Mouse (Mus musculus) cortical plate, adult 2 months (tissue): ENCODE results near the gene Prdm16. TPM values are rescaled to one million over a fixed set of nuclear protein-coding genes. Genes with fewer than 3 reads are reported as not detected.

Experiments
- H3K27ac ChIP-seq: fragments of 200-500 bp; 2 replicates; pipeline ENCODE4 v1.5.1; 2012; ENCODE audit warnings: low read length, control low read depth, inconsistent platforms; ENCODE audit not compliant: insufficient read depth
- H3K4me1 ChIP-seq: fragments of 200-500 bp; 2 replicates; pipeline ENCODE4 v1.6.1; 2011; ENCODE audit warnings: low read length; ENCODE audit not compliant: control insufficient read depth, insufficient read depth
- H3K4me3 ChIP-seq: fragments of 200-500 bp; 2 replicates; pipeline ENCODE4 v1.5.1; 2011; ENCODE audit warnings: mild to moderate bottlenecking, low read length, control low read depth; ENCODE audit not compliant: insufficient read depth
- CTCF ChIP-seq: fragments of 200-500 bp; IDR thresholded peaks from 2 replicates; pipeline ENCODE4 v1.5.1; 2011; ENCODE audit warnings: mild to moderate bottlenecking, control low read depth, low read length; ENCODE audit not compliant: insufficient read depth; ENCODE audit errors: extremely low read depth
- POLR2A ChIP-seq: fragments of 200-500 bp; IDR thresholded peaks from 2 replicates; pipeline ENCODE4 v1.6.1; 2011; ENCODE audit warnings: mild to moderate bottlenecking, low read length, control low read depth; ENCODE audit not compliant: insufficient read depth; ENCODE audit errors: extremely low read depth
- polyA plus RNA-seq: library from polyadenylated mRNA; depleted of rRNA; stranded (reverse); fragments of >200 nt; gene quantifications from 2 replicates; pipeline ENCODE4 v1.2.3, GENCODE M21; 2012

Prdm16 gene
- polyA plus RNA-seq, 1 experiment, result 5.4 TPM

DNA sequence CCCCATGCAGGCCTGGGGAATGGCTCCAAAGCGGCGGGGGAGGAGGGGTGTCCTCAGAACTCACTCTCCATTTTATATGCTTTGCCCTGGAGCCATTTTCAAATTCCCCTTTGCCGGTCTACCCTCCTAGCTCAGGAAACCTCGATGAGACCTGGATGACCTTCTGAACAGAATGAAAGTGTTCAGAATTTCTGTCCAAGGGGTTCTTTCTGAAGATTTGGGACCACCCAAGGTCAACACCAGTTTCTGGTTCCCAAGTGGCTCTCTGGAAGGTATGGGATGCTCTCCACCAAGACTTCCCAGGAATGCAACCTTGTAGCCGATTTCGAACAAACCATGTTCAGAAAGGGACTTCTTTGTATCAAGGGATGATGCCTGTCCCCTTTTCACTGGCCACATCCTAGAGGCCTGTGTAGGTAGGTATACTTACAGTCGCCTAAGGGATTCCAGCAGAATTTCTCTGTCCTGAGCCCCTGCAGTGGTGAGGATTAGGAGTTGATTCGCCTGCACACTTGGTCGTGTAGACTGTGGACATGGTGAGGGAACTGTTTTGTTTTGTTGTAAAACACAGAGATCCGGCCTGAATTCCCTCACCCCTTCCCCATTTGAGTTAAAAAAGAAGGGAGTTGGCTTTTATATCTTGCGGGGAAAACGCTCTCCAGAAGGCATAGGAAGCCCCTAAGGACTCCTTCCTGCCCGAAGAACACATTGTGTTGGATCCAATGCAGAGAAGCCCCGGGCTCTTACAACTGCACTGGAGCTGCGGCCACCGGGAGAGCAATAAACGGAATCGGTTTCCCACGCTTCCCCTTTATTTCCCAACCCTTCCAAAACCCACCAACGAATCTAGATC, 4.0 kb upstream of the Prdm16 start:
- no peak for TF ChIP-seq CTCF
- TF ChIP-seq POLR2A, result no peak
- Histone ChIP-seq H3K4me1 (no peaks in the 10 kb centered on the region), H3K4me3 (no peak overlapping the region), H3K27ac (no peak overlapping the region)

- Histone ChIP-seq H3K4me1 (no peaks in the 10 kb centered on the region), H3K4me3 (no peak overlapping the region), H3K27ac (no peak overlapping the region)
- TF ChIP-seq CTCF (no peak), POLR2A (no peak)
Observed at GRCm38 (mm10) chr4:154639591-154640442, 3.1 kb upstream of the Prdm16 start.

- TF ChIP-seq POLR2A (no peak), CTCF (no peak)
- H3K27ac ChIP-seq, result peak overlapping the region; percentile 60; the same call in 1 of the 2 replicates
- H3K4me1 ChIP-seq, result no peaks in the 10 kb centered on the region
- no peak overlapping the region; the same call in 1 of the 2 replicates for H3K4me3 ChIP-seq
Observed at GRCm38 (mm10) chr4:154639126-154639525, 2.5 kb upstream of the Prdm16 start.

- H3K4me3 ChIP-seq, result peak overlapping the region; percentile 31
- no peak for TF ChIP-seq POLR2A
- no peak for TF ChIP-seq CTCF
- peak overlapping the region; percentile 66 for H3K27ac ChIP-seq
- H3K4me1 ChIP-seq, result no peaks in the 10 kb centered on the region
Observed at GRCm38 (mm10) chr4:154638320-154638886, 1.7 kb upstream of the Prdm16 start.

DNA sequence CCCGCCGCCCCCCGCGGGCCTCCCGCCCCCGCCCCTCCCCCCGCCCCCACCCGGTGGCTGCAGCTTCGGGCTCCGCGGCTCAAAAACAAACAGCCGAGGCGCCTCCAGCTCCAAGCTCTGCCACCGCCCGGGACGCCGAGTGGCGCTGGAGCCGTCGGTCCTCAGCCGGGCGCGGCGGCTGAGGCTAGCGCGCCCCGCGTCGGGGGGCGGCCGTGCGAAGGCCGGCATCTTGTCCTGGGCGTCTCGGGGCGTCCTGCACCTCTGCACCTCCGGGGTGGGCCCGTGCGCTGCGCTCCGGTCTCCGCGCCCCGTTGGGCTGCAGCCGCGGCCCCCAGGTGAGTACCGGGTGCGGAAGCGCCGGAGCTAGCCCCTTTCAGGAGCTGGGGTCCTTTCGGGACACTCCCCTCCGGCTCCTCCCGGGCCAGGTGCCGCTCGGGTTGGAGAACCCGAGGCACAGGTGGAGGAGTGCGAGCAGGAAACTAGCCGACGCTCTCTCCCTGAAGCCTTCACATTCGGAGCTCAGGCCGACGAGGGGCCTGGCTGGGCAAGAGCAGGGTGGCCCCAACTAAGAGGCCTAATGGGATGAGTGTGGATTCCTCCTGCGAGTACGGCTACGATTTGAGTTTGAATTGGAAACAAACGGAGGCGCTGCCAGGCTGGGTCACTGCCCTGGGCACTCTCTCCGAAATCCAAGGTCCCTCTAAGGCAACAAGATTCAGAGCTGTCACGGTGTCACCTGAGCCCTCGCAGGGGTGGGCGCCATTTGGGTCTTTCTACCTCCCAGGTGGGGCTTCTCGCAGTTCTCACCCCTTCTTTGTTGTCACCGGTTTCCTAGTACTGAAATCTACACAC, 1.0 kb upstream of the Prdm16 start:
- TF ChIP-seq CTCF, result no peak
- TF ChIP-seq POLR2A, result no peak
- no peaks in the 10 kb centered on the region for H3K4me1 ChIP-seq
- H3K4me3 ChIP-seq, result peak overlapping the region; percentile 31
- peak overlapping the region; percentile 66 for H3K27ac ChIP-seq

- peak overlapping the region; percentile 36 for H3K4me3 ChIP-seq
- TF ChIP-seq POLR2A (no peak), CTCF (peak; percentile 2; the same call in 1 of the 2 replicates)
- no peaks in the 10 kb centered on the region for H3K4me1 ChIP-seq
- H3K27ac ChIP-seq, result peak overlapping the region; percentile 75; the same call in 1 of the 2 replicates
Observed at GRCm38 (mm10) chr4:154636053-154636433, 630 bp downstream of the Prdm16 start.

DNA sequence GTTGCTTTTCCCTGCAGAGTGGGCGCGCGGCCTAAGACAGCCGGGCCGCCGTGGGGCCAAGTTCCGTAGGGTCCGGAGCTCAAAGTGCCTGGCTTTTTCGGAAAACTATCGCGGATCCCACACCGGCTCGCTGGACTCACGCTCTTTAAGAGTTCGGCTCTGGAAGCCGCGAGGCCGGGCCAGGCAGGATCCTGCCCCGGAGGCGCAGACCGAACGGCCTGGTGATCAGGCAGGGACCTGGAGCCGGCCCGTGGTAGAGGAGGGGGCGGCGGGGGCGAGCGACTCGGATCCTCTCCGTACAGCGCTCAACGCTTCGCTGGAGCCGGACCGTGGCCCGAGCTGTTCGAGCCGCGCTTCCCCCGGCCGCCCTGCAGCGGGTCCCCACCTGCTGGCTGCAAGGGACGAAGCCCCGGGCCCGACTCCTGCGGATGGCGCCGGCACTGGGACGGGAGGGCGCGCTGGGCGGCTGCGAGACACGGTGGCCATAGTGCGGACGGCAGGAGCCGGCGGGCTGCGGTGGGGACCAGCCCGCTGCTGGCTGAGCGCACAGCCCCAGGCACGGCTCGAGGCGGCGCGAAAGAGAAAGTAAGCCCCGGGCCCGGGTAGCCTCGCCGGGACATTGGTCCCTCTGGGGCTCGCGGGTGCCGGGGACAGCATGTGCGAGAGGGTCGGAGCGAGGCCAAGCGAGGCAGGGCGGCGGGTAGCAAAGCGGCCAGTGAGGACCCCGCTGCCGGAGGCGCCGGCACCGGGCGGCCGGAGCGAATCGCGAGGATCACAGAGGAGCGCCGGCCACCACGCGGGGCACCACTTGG, 1.2 kb downstream of the Prdm16 start:
- Histone ChIP-seq H3K27ac (peak overlapping the region; percentile 75), H3K4me3 (peak overlapping the region; percentile 36), H3K4me1 (no peaks in the 10 kb centered on the region)
- no peak for TF ChIP-seq POLR2A
- no peak for TF ChIP-seq CTCF

DNA sequence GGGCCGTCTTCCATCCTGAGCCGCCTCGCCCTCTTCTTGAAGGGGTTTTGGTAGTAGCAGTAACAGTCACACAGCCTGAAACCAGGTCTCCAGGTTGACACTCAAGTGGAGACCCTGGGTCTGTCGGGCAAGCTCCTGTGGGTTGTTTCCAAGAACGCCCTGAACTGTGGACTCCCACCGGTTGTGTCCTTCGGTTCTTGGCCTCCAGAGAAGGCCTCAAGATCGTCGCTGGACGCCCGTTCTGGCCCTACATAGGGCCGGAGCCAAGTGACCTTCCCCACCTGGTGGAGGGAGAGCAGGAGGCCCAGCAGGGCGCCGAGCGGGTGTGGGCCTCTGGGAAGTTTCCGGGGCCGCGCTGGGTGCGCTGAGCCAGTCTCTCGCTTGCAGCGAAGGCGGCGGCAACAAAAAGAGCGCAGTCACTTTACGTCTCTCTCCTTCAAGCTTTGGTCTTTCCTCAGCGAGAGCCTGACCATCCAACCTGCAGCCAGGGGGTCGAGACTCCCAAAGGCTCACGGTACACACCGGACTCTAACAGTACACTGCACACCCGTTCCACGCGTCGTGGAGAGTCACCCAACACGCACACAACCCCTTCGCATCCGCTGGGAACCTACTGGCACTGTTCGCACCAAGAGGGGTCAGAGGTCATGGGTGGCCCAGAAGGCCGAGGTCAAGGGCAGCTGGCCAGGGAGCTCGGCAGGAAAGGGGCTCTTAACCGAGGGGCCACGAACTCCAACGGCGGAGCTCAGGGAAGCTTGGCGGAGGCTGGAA, 2.0 kb downstream of the Prdm16 start:
- Histone ChIP-seq H3K4me1 (no peaks in the 10 kb centered on the region), H3K27ac (peak overlapping the region; percentile 74)

More for the DNA sequence above, 2.0 kb downstream of the Prdm16 start:
- H3K4me3 ChIP-seq, result peak overlapping the region; percentile 36
- no peak for TF ChIP-seq CTCF
- TF ChIP-seq POLR2A, result no peak
